Mouse (Mus musculus): ENCODE data around the gene Cavin4.

DNA sequence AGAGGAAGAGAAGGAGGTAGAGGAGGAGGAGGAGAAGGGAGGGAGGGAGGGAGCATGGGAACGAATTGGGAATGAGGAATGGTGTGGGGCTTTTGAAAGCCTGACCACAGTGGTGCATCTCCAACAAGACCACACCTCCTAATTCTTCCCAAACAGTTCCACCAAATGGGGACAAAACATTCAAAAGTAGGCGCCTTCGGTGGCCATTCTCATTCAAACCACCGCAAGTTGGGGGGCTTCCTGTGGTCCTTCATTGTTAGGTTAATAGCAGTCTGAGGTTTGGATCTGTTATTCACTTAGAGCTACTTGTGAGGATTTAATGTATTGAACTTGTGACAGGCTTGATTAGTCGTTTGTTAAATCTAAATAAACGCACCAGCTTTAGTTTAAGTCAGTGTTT, 38.4 kb upstream of the Cavin4 start:
- TF ChIP-seq CTCF (IDR thresholded peaks at IDR 0.05; ENCODE audit: control insufficient read depth, insufficient read depth, insufficient replicate concordance, low read depth, low read length) (no peak), POLR2A (IDR thresholded peaks at IDR 0.05; ENCODE audit: control insufficient read depth, low read depth, low read length) (no peak)

Data from testis, adult 2 months (tissue).